Mouse (Mus musculus) stomach, postnatal 0 days (tissue): ENCODE data around the gene Angptl4. TPM values are rescaled to one million over a fixed set of nuclear protein-coding genes. Genes with fewer than 3 reads are reported as not detected.
"Not testable (repeated sequence)": the region's sequence is repeated elsewhere in the genome, so short reads cannot be mapped to it uniquely, and the experiment has no call there.

Source experiments
- ATAC-seq: fragments of 200-750 bp; cut with Nextera tagmentation; 2 replicates; pipeline ENCODE4 v1.8.0; 2017; ENCODE audit not compliant: low FRiP score, low TSS enrichment
- DNase-seq: peaks from one replicate; pipeline ENCODE4 v3.0.0-alpha.2; 2016; ENCODE audit warnings: low spot score
- H3K27ac ChIP-seq: fragments of 300-500 bp; sonication (generic); replicated peaks from 2 replicates; pipeline ENCODE4 v1.5.1; 2014; ENCODE audit warnings: mild to moderate bottlenecking, control low read depth
- H3K27me3 ChIP-seq: fragments of 300-500 bp; sonication (generic); 2 replicates; pipeline ENCODE4 v1.6.1; 2014; ENCODE audit warnings: low read length; ENCODE audit not compliant: control insufficient read depth, insufficient read depth
- H3K36me3 ChIP-seq: fragments of 300-500 bp; sonication (generic); 2 replicates; pipeline ENCODE4 v1.6.1; 2014; ENCODE audit warnings: low read length, mixed read lengths; ENCODE audit not compliant: control insufficient read depth, insufficient read depth
- H3K4me1 ChIP-seq: fragments of 300-500 bp; sonication (generic); replicated peaks from 2 replicates; pipeline ENCODE4 v1.6.1; 2014; ENCODE audit warnings: antibody characterized with exemption; ENCODE audit not compliant: control insufficient read depth, insufficient read depth
- H3K4me2 ChIP-seq: fragments of 300-500 bp; sonication (generic); replicated peaks from 2 replicates; pipeline ENCODE4 v1.6.1; 2014; ENCODE audit warnings: low read depth, mild to moderate bottlenecking, control low read depth, moderate library complexity
- H3K4me3 ChIP-seq: fragments of 300-500 bp; sonication (generic); 2 replicates; pipeline ENCODE4 v1.5.1; 2014; ENCODE audit warnings: low read depth, low read length, control low read depth
- H3K9ac ChIP-seq: fragments of 300-500 bp; sonication (generic); 2 replicates; pipeline ENCODE4 v1.6.1; 2014; ENCODE audit warnings: mild to moderate bottlenecking, low read length, control low read depth, mixed read lengths
- H3K9me3 ChIP-seq: fragments of 300-500 bp; sonication (generic); 2 replicates; pipeline ENCODE4 v1.6.1; 2016; ENCODE audit warnings: low read length; ENCODE audit not compliant: control insufficient read depth
- CTCF ChIP-seq: IDR thresholded peaks from 2 replicates; pipeline ENCODE4 v1.5.1; 2016; ENCODE audit warnings: antibody characterized with exemption, low read depth, mild to moderate bottlenecking, moderate library complexity
- EP300 ChIP-seq: optimal IDR thresholded peaks from 2 replicates; pipeline ENCODE3; 2016; ENCODE audit warnings: antibody characterized with exemption
- WGBS: fragments of 180-500 bp; shearing (Covaris S2); extraction: QIAGEN DNeasy Blood & Tissue Kit; methylation state at CpG from one replicate; pipeline ENCODE4 v1.1.7; 2014; 5-methylcytosine and 5-hydroxymethylcytosine counted together
- polyA plus RNA-seq: library from polyadenylated mRNA; unstranded; fragments of >200 nt; fragmentation: Nextera tagmentation; extraction: Ambion mirVana; gene quantifications from 2 replicates; pipeline ENCODE4 v1.2.1, GENCODE M21; 2015

Angptl4 gene
- polyA plus RNA-seq, 1 experiment from 2014 or later = 42.4 TPM

DNA sequence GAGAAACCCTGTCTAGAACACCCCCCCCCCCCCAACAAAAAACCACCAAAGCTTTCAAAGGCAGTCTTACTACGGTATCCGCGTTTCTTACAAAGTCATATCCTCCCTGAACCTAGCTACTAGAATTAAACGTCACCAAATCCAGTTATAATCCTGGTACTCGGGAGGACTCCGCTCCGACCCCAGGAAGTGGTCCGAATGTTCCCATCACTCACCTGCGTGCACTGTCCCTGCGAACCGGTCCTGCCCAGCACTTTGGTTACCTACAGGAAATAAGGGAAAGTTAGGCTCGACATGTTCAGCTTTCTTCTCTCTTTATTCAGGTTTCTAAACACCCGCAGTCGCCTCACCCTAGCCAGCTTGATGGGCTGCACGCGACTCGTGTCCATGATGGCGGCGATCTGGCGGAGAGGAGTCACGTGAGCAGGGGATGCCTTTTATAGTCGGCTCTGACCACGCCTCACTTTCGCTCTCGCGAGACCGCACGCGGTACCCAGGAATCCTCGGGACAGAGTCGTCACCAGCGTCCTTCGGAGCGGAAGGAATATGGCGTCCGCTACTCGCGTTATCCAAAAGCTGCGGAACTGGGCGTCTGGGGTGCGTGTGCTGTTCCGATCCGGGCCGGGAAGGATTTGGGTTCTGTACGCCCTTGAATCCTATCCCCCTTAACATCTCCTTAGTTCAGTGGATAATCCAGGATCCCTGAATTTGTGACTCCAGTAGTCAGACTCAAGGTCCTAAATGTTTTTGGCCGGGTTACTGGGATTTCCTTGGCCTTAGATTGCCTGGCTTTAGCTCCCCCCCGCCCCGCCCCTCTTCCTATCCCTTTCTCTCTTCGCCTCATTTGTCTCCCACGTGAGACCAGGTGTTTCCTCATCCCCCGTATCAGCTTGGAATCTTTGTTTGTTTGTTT is 42.7 kb upstream of the Angptl4 start, which contains the start of the genes Rps28 and Ndufa7:
Gene Rps28, minus strand, starts transcription at position 479 of the 913 bp plus-strand sequence.
Gene Ndufa7, plus strand, starts transcription at position 489 of the 913 bp plus-strand sequence.
- peaks cover 13% of the 10 kb centered on the region; the same call in 1 of the 2 replicates for H3K36me3 ChIP-seq
- H3K27me3 ChIP-seq = no peaks in the 10 kb centered on the region
- peak; percentile 97 for DNase-seq
- peak within 1 kb of the TSS; percentile 91 for H3K27ac ChIP-seq
- H3K9ac ChIP-seq = peak within 1 kb of the TSS; percentile 85
- peak within 1 kb of the TSS; percentile 70 for H3K4me2 ChIP-seq
- H3K4me3 ChIP-seq = peak within 1 kb of the TSS; percentile 69
- TF ChIP-seq CTCF = no peak
- TF ChIP-seq EP300 = peak; percentile 96
- no peaks in the 10 kb centered on the region for H3K9me3 ChIP-seq
- WGBS = under 1% methylated on average over 51 of the region's 51 CpGs
- ATAC-seq = peak; percentile 94
- peaks cover 5% of the 10 kb centered on the region; the same call in 1 of the 2 replicates for H3K4me1 ChIP-seq

- H3K4me1 ChIP-seq, ATAC-seq, H3K9me3 ChIP-seq, DNase-seq, H3K27me3 ChIP-seq: not testable (repeated sequence)
- 75% methylated on average over 8 of the region's 8 CpGs for WGBS
- H3K9ac ChIP-seq = peak overlapping the region; percentile 85
- peaks cover 13% of the 10 kb centered on the region; the same call in 1 of the 2 replicates for H3K36me3 ChIP-seq
- peak overlapping the region; percentile 69 for H3K4me3 ChIP-seq
- H3K4me2 ChIP-seq = peak overlapping the region; percentile 70
- H3K27ac ChIP-seq = 0 out of 2 replicates have a peak overlapping the region, but pooled peaks have one; percentile 8
These were observed 41.5 kb upstream of the Angptl4 start for GRCm38 (mm10) chr17:33823171-33823570.

DNA sequence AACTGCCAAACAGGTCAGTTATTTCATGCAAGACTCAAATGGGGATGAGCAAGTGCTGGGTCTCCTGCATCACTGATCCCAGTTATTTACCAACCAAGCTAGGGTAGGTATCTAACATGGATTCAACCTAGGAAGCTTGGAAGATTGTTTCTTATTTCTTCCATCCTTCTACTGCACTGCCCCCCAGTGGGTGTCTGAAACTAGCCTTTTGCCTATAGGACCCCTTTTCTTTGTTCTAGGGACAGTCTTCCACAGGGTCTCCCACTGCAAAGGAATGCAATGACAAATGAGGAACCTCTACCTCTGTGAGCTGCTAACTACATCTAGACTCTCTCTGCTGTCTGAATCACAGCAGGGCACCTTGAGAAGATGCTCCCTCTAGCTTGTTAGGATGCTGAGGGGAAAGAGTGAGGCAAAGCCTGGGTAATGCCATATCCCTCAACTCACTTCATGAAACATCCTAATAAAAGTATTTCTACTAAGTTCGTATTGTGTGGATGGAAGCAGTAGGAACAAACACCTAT is 40.9 kb upstream of the Angptl4 start:
- H3K4me3 ChIP-seq = no peak overlapping the region
- peaks cover 13% of the 10 kb centered on the region; the same call in 1 of the 2 replicates for H3K36me3 ChIP-seq
- H3K27me3 ChIP-seq = no peaks in the 10 kb centered on the region
- no peak for DNase-seq
- TF ChIP-seq CTCF = peak; percentile 53
- no peak for TF ChIP-seq EP300
- ATAC-seq = no peak
- H3K4me1 ChIP-seq = peaks cover 10% of the 10 kb centered on the region; the same call in 1 of the 2 replicates
- no peaks in the 10 kb centered on the region for H3K9me3 ChIP-seq
- WGBS = 74% methylated on average over 1 of the region's 1 CpGs
- H3K4me2 ChIP-seq = no peak overlapping the region
- no peak overlapping the region for H3K27ac ChIP-seq
- no peak overlapping the region for H3K9ac ChIP-seq

DNA sequence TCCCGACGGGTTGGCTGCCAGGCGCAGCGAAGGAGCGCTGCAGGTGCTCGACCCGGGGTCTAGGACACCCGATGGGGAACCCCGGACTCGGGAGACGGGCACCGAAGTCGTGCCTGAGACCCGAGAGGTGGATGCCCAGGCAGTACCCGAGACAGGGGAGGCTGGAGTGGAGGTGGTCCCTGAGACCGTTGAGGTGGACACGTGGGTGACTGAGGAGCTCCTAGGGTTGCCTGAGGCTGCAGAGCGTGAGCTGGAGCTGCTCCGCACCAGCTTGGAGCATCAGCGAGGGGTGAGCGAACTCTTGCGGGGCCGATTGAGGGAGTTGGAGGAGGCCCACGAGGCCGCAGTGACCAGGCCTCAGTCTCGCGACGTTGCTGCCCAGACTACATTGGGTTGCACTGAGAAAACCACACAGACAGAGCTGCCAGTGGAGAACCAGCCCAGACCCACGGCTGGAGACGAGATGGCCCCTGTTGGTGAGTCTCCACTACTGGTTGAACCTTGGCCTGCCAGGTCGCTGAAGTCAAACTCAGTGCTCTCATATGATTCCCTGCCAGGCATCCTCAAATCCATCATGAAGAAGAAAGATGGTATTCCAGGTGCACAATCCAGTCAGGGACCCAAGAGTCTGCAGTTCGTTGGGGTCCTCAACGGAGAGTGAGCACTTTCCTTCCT is 36.5 kb upstream of the Angptl4 start:
- TF ChIP-seq EP300 = no peak
- no peak for TF ChIP-seq CTCF
- 21% methylated on average over 33 of the region's 33 CpGs for WGBS
- Histone ChIP-seq H3K36me3 (peaks cover 13% of the 10 kb centered on the region; the same call in 1 of the 2 replicates), H3K9me3 (no peaks in the 10 kb centered on the region), H3K9ac (peak overlapping the region; percentile 72), H3K27ac (peak overlapping the region; percentile 91), H3K27me3 (no peaks in the 10 kb centered on the region), H3K4me1 (peaks cover 7% of the 10 kb centered on the region; the same call in 1 of the 2 replicates), H3K4me3 (peak overlapping the region; percentile 54), H3K4me2 (peak overlapping the region; percentile 88)
- peak; percentile 43 for ATAC-seq
- DNase-seq = no peak

DNA sequence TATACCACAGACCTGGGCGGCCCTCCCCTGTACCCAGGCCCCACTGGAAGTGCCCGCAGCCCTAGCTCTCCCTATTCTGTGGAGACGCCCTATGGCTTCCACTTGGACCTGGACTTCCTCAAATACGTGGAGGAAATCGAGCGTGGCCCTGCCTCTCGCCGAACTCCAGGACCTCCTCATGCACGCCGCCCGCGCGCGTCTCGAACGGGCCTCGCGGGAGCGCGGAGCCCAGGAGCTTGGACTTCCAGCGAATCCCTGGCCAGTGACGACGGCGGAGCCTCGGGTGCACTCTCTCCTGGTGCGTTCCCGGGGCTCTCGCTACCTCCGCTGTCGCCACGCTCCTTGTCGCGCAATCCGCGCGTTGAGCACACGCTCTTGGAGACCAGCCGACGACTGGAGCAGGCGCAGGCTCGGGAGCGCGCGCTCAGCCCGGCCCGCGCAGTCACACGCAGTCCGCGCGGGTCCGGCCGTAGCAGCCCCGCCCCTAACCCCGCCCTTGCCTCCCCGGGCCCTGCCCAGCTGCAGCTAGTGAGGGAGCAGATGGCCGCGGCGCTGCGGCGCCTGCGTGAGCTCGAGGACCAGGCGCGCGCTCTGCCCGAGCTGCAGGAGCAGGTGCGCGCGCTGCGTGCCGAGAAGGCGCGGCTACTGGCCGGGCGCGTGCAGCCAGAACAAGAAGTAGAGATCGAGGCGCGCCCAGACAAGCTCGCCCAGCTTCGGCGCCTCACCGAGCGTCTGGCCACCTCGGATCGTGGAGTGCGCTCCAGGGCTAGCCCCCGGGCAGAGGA is 35.7 kb upstream of the Angptl4 start:
- under 1% methylated on average over 85 of the region's 89 CpGs for WGBS
- peaks cover 13% of the 10 kb centered on the region; the same call in 1 of the 2 replicates for H3K36me3 ChIP-seq
- ATAC-seq (peak; percentile 98), DNase-seq (peak; percentile 98)
- peaks cover 7% of the 10 kb centered on the region; the same call in 1 of the 2 replicates for H3K4me1 ChIP-seq
- peak overlapping the region; percentile 54 for H3K4me3 ChIP-seq
- peak overlapping the region; percentile 72 for H3K9ac ChIP-seq
- TF ChIP-seq CTCF (no peak), EP300 (no peak)
- H3K27me3 ChIP-seq = no peaks in the 10 kb centered on the region
- no peaks in the 10 kb centered on the region for H3K9me3 ChIP-seq
- peak overlapping the region; percentile 88 for H3K4me2 ChIP-seq
- H3K27ac ChIP-seq = peak overlapping the region; percentile 91
